Mouse (Mus musculus): Measurements from ENCODE around the gene Esrrg. TPM values are rescaled to one million over a fixed set of nuclear protein-coding genes. Genes with fewer than 3 reads are reported as not detected.

Esrrg gene
- polyA plus RNA-seq, 1 experiment = not detected

DNA sequence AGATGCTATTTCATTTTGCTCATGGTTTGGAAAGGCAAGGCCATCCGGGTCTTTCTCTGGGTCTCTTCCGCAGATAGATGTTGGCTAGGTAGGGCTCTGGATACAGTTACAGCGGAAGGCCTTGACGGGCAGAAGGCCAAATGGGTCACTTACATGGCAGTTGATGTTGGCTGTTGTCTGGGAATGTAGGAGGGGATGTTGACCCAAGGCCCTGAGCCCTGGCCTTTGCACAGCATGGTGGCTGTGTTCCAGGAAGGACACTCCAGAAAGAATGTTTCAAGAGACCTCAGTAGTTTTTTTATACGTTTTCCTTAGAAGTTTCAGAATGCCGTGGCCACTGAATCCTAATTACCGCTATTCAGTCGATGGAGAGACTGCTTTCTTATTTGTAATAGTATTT, 22.9 kb downstream of the Esrrg start:
- Histone ChIP-seq H3K4me3 (replicated peaks) (no peak overlapping the region), H3K36me3 (ENCODE audit: control insufficient read depth) (no peaks in the 10 kb centered on the region), H3K9me3 (ENCODE audit: control insufficient read depth, low read length) (peaks cover 7% of the 10 kb centered on the region), H3K27me3 (ENCODE audit: control insufficient read depth) (no peaks in the 10 kb centered on the region), H3K4me1 (ENCODE audit: control insufficient read depth) (no peaks in the 10 kb centered on the region)
- TF ChIP-seq GATA1 (IDR thresholded peaks at IDR 0.05; ENCODE audit: low read length) (no peak), TAL1 (IDR thresholded peaks at IDR 0.05; ENCODE audit: low read length) (no peak)

DNA sequence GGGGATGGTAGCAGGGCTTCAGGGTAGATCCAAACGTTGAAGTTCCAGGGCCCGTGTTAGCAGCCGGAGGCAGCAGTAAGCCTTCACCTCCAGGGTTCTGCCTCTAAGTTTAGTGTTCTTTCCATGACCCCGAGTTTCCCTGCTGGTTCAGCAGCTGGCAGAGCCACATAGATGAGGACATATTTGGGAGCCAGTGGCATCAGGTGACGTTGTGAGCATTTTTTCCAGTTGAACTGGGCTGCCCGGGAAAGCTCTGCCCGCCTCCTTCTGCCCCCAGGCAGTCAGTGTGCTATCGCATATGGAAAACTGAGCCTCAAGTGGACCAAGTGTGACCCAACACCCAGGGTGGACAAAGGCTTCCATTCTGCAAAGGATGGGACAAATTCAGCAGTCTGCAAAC, 36.7 kb downstream of the Esrrg start:
- Histone ChIP-seq H3K4me3 (replicated peaks) (no peak overlapping the region), H3K27me3 (ENCODE audit: control insufficient read depth) (no peaks in the 10 kb centered on the region), H3K36me3 (ENCODE audit: control insufficient read depth) (no peaks in the 10 kb centered on the region), H3K9me3 (ENCODE audit: control insufficient read depth, low read length) (peaks cover 15% of the 10 kb centered on the region), H3K4me1 (ENCODE audit: control insufficient read depth) (no peaks in the 10 kb centered on the region)
- no peak for TF ChIP-seq TAL1 (IDR thresholded peaks at IDR 0.05; ENCODE audit: low read length)
- no peak for TF ChIP-seq GATA1 (IDR thresholded peaks at IDR 0.05; ENCODE audit: low read length)

GRCm38 (mm10) chr1:187648551-187648950, 40.0 kb downstream of the Esrrg start:
- H3K27me3 ChIP-seq (ENCODE audit: control insufficient read depth) = peaks cover 19% of the 10 kb centered on the region
- H3K4me3 ChIP-seq (replicated peaks) = no peak overlapping the region
- H3K4me1 ChIP-seq (ENCODE audit: control insufficient read depth) = no peaks in the 10 kb centered on the region
- TF ChIP-seq TAL1 (IDR thresholded peaks at IDR 0.05; ENCODE audit: low read length) (no peak), GATA1 (IDR thresholded peaks at IDR 0.05; ENCODE audit: low read length) (no peak)
- H3K36me3 ChIP-seq (ENCODE audit: control insufficient read depth) = no peaks in the 10 kb centered on the region
- H3K9me3 ChIP-seq (ENCODE audit: control insufficient read depth, low read length) = peaks cover 11% of the 10 kb centered on the region

GRCm38 (mm10) chr1:187649871-187650270, 41.3 kb downstream of the Esrrg start:
- TF ChIP-seq GATA1 (IDR thresholded peaks at IDR 0.05; ENCODE audit: low read length) (no peak), TAL1 (IDR thresholded peaks at IDR 0.05; ENCODE audit: low read length) (no peak)
- H3K36me3 ChIP-seq (ENCODE audit: control insufficient read depth) = no peaks in the 10 kb centered on the region
- H3K4me3 ChIP-seq (replicated peaks) = no peak overlapping the region
- H3K9me3 ChIP-seq (ENCODE audit: control insufficient read depth, low read length) = peaks cover 6% of the 10 kb centered on the region
- no peaks in the 10 kb centered on the region for H3K4me1 ChIP-seq (ENCODE audit: control insufficient read depth)
- H3K27me3 ChIP-seq (ENCODE audit: control insufficient read depth) = peaks cover 19% of the 10 kb centered on the region

DNA sequence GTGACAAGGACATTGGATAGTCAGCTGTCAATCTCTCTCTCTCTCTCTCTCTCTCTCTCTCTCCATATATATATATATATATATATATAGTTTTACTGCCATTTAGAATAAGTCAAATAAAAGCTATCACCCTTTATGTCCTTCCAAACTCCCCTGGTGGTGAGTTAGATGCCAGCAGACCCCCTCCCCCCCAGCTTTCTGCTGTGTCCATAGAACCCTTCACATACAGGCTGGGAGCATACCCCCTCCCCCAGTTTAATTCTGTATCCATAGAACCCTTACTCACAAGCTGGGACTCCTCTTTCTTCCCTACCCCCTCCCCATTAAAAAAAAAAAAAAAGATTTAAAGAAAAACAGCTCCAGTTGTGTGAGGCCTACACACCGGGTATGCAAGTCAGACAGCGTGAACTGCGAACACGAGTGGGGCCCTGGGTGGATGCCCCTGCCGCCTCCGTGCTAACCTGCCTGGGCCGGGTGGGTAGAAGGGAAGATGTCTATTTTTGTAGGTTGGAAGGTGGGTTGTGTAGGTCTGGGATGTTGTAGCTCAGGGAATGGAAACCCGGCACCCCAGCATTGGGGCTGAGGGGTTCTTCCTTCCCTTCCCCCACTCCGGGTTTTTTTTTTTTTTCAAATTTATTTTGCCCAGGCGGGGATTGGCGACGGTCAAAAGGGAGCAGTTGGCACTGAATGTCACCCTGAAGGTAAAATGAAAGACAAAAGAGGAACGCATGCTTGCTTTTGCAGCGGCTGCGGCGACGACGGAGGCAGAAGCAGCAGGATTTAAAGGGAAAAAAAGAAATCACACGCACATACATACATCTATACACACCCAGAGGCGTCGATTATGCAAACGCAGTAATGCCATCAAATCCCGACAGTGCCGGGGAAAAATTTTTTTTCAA, 42.4 kb downstream of the Esrrg start:
- H3K9me3 ChIP-seq (ENCODE audit: control insufficient read depth, low read length) = no peaks in the 10 kb centered on the region
- H3K4me3 ChIP-seq (replicated peaks) = no peak overlapping the region
- no peaks in the 10 kb centered on the region for H3K36me3 ChIP-seq (ENCODE audit: control insufficient read depth)
- no peaks in the 10 kb centered on the region for H3K4me1 ChIP-seq (ENCODE audit: control insufficient read depth)
- no peak for TF ChIP-seq TAL1 (IDR thresholded peaks at IDR 0.05; ENCODE audit: low read length)
- no peak for TF ChIP-seq GATA1 (IDR thresholded peaks at IDR 0.05; ENCODE audit: low read length)
- H3K27me3 ChIP-seq (ENCODE audit: control insufficient read depth) = peaks cover 19% of the 10 kb centered on the region

GRCm38 (mm10) chr1:187651688-187652241, 43.2 kb downstream of the Esrrg start:
- Histone ChIP-seq H3K27me3 (ENCODE audit: control insufficient read depth) (peaks cover 19% of the 10 kb centered on the region), H3K4me1 (ENCODE audit: control insufficient read depth) (no peaks in the 10 kb centered on the region), H3K9me3 (ENCODE audit: control insufficient read depth, low read length) (no peaks in the 10 kb centered on the region), H3K4me3 (replicated peaks) (peak overlapping the region; percentile 9), H3K36me3 (ENCODE audit: control insufficient read depth) (no peaks in the 10 kb centered on the region)
- TF ChIP-seq TAL1 (IDR thresholded peaks at IDR 0.05; ENCODE audit: low read length) (no peak), GATA1 (IDR thresholded peaks at IDR 0.05; ENCODE audit: low read length) (no peak)

DNA sequence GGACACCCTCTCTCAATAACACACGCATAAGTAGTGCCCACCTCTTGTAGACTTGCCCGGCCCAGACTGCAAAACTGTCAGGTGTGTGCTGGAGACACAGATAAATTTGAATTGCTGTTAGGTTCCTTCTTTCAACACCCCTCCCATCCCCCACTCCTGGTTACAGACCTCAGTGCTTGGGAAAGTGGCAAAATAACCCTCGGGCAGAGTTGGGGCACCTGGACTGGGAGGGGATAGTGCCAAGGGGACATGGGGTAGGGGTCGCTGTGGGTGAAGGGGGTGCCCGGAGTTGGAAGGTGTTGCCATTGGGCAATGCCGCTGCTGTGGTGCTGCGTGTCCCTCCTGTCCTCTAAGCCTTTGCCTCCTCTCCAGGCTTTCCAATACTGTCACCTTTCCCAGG, 43.9 kb downstream of the Esrrg start:
- H3K4me3 ChIP-seq (replicated peaks) = no peak overlapping the region
- H3K4me1 ChIP-seq (ENCODE audit: control insufficient read depth) = no peaks in the 10 kb centered on the region
- H3K27me3 ChIP-seq (ENCODE audit: control insufficient read depth) = peaks cover 19% of the 10 kb centered on the region
- H3K9me3 ChIP-seq (ENCODE audit: control insufficient read depth, low read length) = no peaks in the 10 kb centered on the region
- no peaks in the 10 kb centered on the region for H3K36me3 ChIP-seq (ENCODE audit: control insufficient read depth)
- TF ChIP-seq TAL1 (IDR thresholded peaks at IDR 0.05; ENCODE audit: low read length) (no peak), GATA1 (IDR thresholded peaks at IDR 0.05; ENCODE audit: low read length) (no peak)

- TF ChIP-seq TAL1 (IDR thresholded peaks at IDR 0.05; ENCODE audit: low read length) (no peak), GATA1 (IDR thresholded peaks at IDR 0.05; ENCODE audit: low read length) (no peak)
- Histone ChIP-seq H3K4me3 (replicated peaks) (no peak overlapping the region), H3K4me1 (ENCODE audit: control insufficient read depth) (no peaks in the 10 kb centered on the region), H3K9me3 (ENCODE audit: control insufficient read depth, low read length) (no peaks in the 10 kb centered on the region), H3K36me3 (ENCODE audit: control insufficient read depth) (no peaks in the 10 kb centered on the region), H3K27me3 (ENCODE audit: control insufficient read depth) (peaks cover 19% of the 10 kb centered on the region)
Observed at GRCm38 (mm10) chr1:187653390-187653789, 44.8 kb downstream of the Esrrg start.

DNA sequence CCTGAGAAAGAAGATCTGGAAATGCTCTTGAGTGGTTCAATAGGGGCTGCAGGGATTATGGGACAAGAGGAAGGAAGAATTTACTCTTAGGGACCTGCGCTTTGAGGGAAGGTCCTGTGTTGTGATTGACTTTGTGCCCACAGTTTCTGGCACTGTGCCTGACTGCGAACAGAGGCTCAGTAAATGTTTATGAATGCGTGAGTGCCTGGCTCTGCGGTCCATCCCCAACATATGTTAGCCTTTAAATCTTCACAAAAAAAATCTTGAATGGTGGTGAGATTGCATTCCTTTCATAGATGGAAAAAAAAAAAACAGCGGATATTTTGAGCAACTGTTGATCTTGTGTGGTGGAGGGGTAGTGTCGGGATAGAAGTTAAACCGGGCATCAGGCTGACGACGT, 52.4 kb downstream of the Esrrg start:
- TF ChIP-seq TAL1 (IDR thresholded peaks at IDR 0.05; ENCODE audit: low read length) (no peak), GATA1 (IDR thresholded peaks at IDR 0.05; ENCODE audit: low read length) (no peak)
- H3K27me3 ChIP-seq (ENCODE audit: control insufficient read depth) = no peaks in the 10 kb centered on the region
- no peaks in the 10 kb centered on the region for H3K4me1 ChIP-seq (ENCODE audit: control insufficient read depth)
- H3K4me3 ChIP-seq (replicated peaks) = no peak overlapping the region
- no peaks in the 10 kb centered on the region for H3K36me3 ChIP-seq (ENCODE audit: control insufficient read depth)
- peaks cover 5% of the 10 kb centered on the region; the same call in 1 of the 2 replicates for H3K9me3 ChIP-seq (ENCODE audit: control insufficient read depth, low read length)
